Mouse (Mus musculus): ENCODE results near the gene Gm11939. TPM values are rescaled to one million over a fixed set of nuclear protein-coding genes. Genes with fewer than 3 reads are reported as not detected.
"Not testable (repeated sequence)": the region's sequence is repeated elsewhere in the genome, so short reads cannot be mapped to it uniquely, and the experiment has no call there.

The Gm11939 gene
- polyA plus RNA-seq (2016; fragmentation: Nextera tagmentation; extraction: Ambion mirVana) = not detected in 2 replicates

GRCm38 (mm10) chr11:99559366-99559765, at the start of gene Gm11939:
Gm11939 (minus strand) TSS chr11:99559466.
- Histone ChIP-seq H3K4me3 (no peak within 1 kb of the TSS), H3K27ac (no peak within 1 kb of the TSS), H3K36me3 (replicated peaks) (no peaks in the 10 kb centered on the region), H3K4me1 (no peaks in the 10 kb centered on the region), H3K27me3 (ENCODE audit: poor library complexity, severe bottlenecking) (no peaks in the 10 kb centered on the region), H3K9me3 (no peaks in the 10 kb centered on the region)
- WGBS = 85% methylated on average over 9 of the region's 9 CpGs
- no peak for DNase-seq (ENCODE audit: extremely low spot score, low spot score)

GRCm38 (mm10) chr11:99603208-99603607, 43.9 kb upstream of the Gm11939 start, which contains the start of gene Gm11938:
Gm11938 (minus strand) TSS chr11:99603308.
- H3K9me3 ChIP-seq; DNase-seq (ENCODE audit: extremely low spot score, low spot score); H3K4me3 ChIP-seq; H3K27me3 ChIP-seq (ENCODE audit: poor library complexity, severe bottlenecking); H3K27ac ChIP-seq; H3K4me1 ChIP-seq; H3K36me3 ChIP-seq (replicated peaks): not testable (repeated sequence)
- WGBS = 84% methylated on average over 1 of the region's 1 CpGs

- not testable (repeated sequence) for DNase-seq (ENCODE audit: extremely low spot score, low spot score); H3K27me3 ChIP-seq (ENCODE audit: poor library complexity, severe bottlenecking); H3K4me3 ChIP-seq; H3K36me3 ChIP-seq (replicated peaks); H3K27ac ChIP-seq; H3K9me3 ChIP-seq; H3K4me1 ChIP-seq
- 90% methylated on average over 6 of the region's 6 CpGs for WGBS
These were observed 38.5 kb upstream of the Gm11939 start, which contains the start of gene Krtap9-3 for GRCm38 (mm10) chr11:99597742-99598141. Krtap9-3 (minus strand) TSS chr11:99598105.

GRCm38 (mm10) chr11:99590981-99591380, 31.7 kb upstream of the Gm11939 start, which contains the start of gene Krtap1-3:
Krtap1-3 (minus strand) TSS chr11:99591339.
- DNase-seq (ENCODE audit: extremely low spot score, low spot score) = no peak
- no peaks in the 10 kb centered on the region for H3K9me3 ChIP-seq
- no peak within 1 kb of the TSS for H3K4me3 ChIP-seq
- 89% methylated on average over 6 of the region's 6 CpGs for WGBS
- no peaks in the 10 kb centered on the region for H3K27me3 ChIP-seq (ENCODE audit: poor library complexity, severe bottlenecking)
- H3K4me1 ChIP-seq = no peaks in the 10 kb centered on the region
- no peak within 1 kb of the TSS for H3K27ac ChIP-seq
- no peaks in the 10 kb centered on the region for H3K36me3 ChIP-seq (replicated peaks)

- WGBS = 93% methylated on average over 7 of the region's 7 CpGs
These were observed 25.8 kb upstream of the Gm11939 start for GRCm38 (mm10) chr11:99585096-99585495.

GRCm38 (mm10) chr11:99583245-99583704, 24.0 kb upstream of the Gm11939 start, which contains the start of gene Krtap1-4:
Krtap1-4 (minus strand) TSS chr11:99583654.
- no peaks in the 10 kb centered on the region for H3K36me3 ChIP-seq (replicated peaks)
- no peaks in the 10 kb centered on the region for H3K4me1 ChIP-seq
- no peaks in the 10 kb centered on the region for H3K9me3 ChIP-seq
- 97% methylated on average over 5 of the region's 5 CpGs for WGBS
- no peak within 1 kb of the TSS for H3K27ac ChIP-seq
- no peak within 1 kb of the TSS for H3K4me3 ChIP-seq
- no peak for DNase-seq (ENCODE audit: extremely low spot score, low spot score)
- H3K27me3 ChIP-seq (ENCODE audit: poor library complexity, severe bottlenecking) = no peaks in the 10 kb centered on the region; the same call in 1 of the 2 replicates

More at GRCm38 (mm10) chr11:99585096-99585495, 25.8 kb upstream of the Gm11939 start:
- Histone ChIP-seq H3K9me3 (no peaks in the 10 kb centered on the region), H3K4me1 (no peaks in the 10 kb centered on the region), H3K27ac (no peak overlapping the region), H3K36me3 (replicated peaks) (no peaks in the 10 kb centered on the region), H3K4me3 (no peak overlapping the region), H3K27me3 (ENCODE audit: poor library complexity, severe bottlenecking) (no peaks in the 10 kb centered on the region; the same call in 1 of the 2 replicates)
- DNase-seq (ENCODE audit: extremely low spot score, low spot score) = no peak

- Histone ChIP-seq H3K27ac (no peak overlapping the region), H3K9me3 (no peaks in the 10 kb centered on the region), H3K4me3 (no peak overlapping the region), H3K4me1 (no peaks in the 10 kb centered on the region), H3K36me3 (replicated peaks) (no peaks in the 10 kb centered on the region), H3K27me3 (ENCODE audit: poor library complexity, severe bottlenecking) (no peaks in the 10 kb centered on the region; the same call in 1 of the 2 replicates)
- DNase-seq (ENCODE audit: extremely low spot score, low spot score) = no peak
- WGBS = 93% methylated on average over 6 of the region's 6 CpGs
These were observed 22.3 kb upstream of the Gm11939 start for GRCm38 (mm10) chr11:99581564-99581963.

GRCm38 (mm10) chr11:99581051-99581450, 21.8 kb upstream of the Gm11939 start:
- WGBS = 95% methylated on average over 5 of the region's 5 CpGs
- Histone ChIP-seq H3K27me3 (ENCODE audit: poor library complexity, severe bottlenecking) (no peaks in the 10 kb centered on the region; the same call in 1 of the 2 replicates), H3K4me3 (no peak overlapping the region)

GRCm38 (mm10) chr11:99580636-99581035, 21.4 kb upstream of the Gm11939 start, which contains the start of gene Krtap1-5:
Krtap1-5 (minus strand) TSS chr11:99581016.
- H3K9me3 ChIP-seq = no peaks in the 10 kb centered on the region
- no peaks in the 10 kb centered on the region for H3K4me1 ChIP-seq
- H3K27me3 ChIP-seq (ENCODE audit: poor library complexity, severe bottlenecking) = no peaks in the 10 kb centered on the region; the same call in 1 of the 2 replicates
- no peak within 1 kb of the TSS for H3K4me3 ChIP-seq
- WGBS = 92% methylated on average over 6 of the region's 6 CpGs
- H3K36me3 ChIP-seq (replicated peaks) = no peaks in the 10 kb centered on the region
- no peak for DNase-seq (ENCODE audit: extremely low spot score, low spot score)
- H3K27ac ChIP-seq = no peak within 1 kb of the TSS

More at GRCm38 (mm10) chr11:99581051-99581450, 21.8 kb upstream of the Gm11939 start:
- no peak for DNase-seq (ENCODE audit: extremely low spot score, low spot score)
- H3K27ac ChIP-seq = no peak overlapping the region
- H3K36me3 ChIP-seq (replicated peaks) = no peaks in the 10 kb centered on the region
- no peaks in the 10 kb centered on the region for H3K4me1 ChIP-seq
- H3K9me3 ChIP-seq = no peaks in the 10 kb centered on the region

GRCm38 (mm10) chr11:99574106-99574505, 14.8 kb upstream of the Gm11939 start:
- H3K9me3 ChIP-seq = no peaks in the 10 kb centered on the region
- H3K4me1 ChIP-seq = peaks cover 3% of the 10 kb centered on the region
- no peaks in the 10 kb centered on the region for H3K36me3 ChIP-seq (replicated peaks)
- WGBS = 5% methylated on average over 7 of the region's 7 CpGs
- peak; percentile 79 for DNase-seq (ENCODE audit: extremely low spot score, low spot score)
- H3K27me3 ChIP-seq (ENCODE audit: poor library complexity, severe bottlenecking) = no peaks in the 10 kb centered on the region
- H3K4me3 ChIP-seq = peak overlapping the region; percentile 33
- peak overlapping the region; percentile 62; the same call in 1 of the 2 replicates for H3K27ac ChIP-seq

GRCm38 (mm10) chr11:99573164-99573563, 13.9 kb upstream of the Gm11939 start:
- no peaks in the 10 kb centered on the region for H3K36me3 ChIP-seq (replicated peaks)
- no peak overlapping the region for H3K4me3 ChIP-seq
- H3K27me3 ChIP-seq (ENCODE audit: poor library complexity, severe bottlenecking) = no peaks in the 10 kb centered on the region
- no peak overlapping the region for H3K27ac ChIP-seq
- no peaks in the 10 kb centered on the region for H3K9me3 ChIP-seq
- WGBS = 34% methylated on average over 4 of the region's 4 CpGs
- peaks cover 3% of the 10 kb centered on the region for H3K4me1 ChIP-seq
- DNase-seq (ENCODE audit: extremely low spot score, low spot score) = no peak

GRCm38 (mm10) chr11:99566530-99566929, 7.3 kb upstream of the Gm11939 start, which contains the start of gene Krtap3-1:
Krtap3-1 (minus strand) TSS chr11:99566630.
- Histone ChIP-seq H3K36me3 (replicated peaks) (no peaks in the 10 kb centered on the region), H3K4me1 (no peaks in the 10 kb centered on the region), H3K27ac (no peak within 1 kb of the TSS), H3K9me3 (no peaks in the 10 kb centered on the region), H3K4me3 (no peak within 1 kb of the TSS), H3K27me3 (ENCODE audit: poor library complexity, severe bottlenecking) (no peaks in the 10 kb centered on the region)
- 95% methylated on average over 7 of the region's 7 CpGs for WGBS
- no peak for DNase-seq (ENCODE audit: extremely low spot score, low spot score)

- Histone ChIP-seq H3K27ac (no peak overlapping the region), H3K9me3 (no peaks in the 10 kb centered on the region), H3K27me3 (ENCODE audit: poor library complexity, severe bottlenecking) (no peaks in the 10 kb centered on the region), H3K36me3 (replicated peaks) (no peaks in the 10 kb centered on the region), H3K4me1 (no peaks in the 10 kb centered on the region), H3K4me3 (no peak overlapping the region)
- WGBS = 91% methylated on average over 6 of the region's 6 CpGs
- DNase-seq (ENCODE audit: extremely low spot score, low spot score) = no peak
These were observed 3.3 kb upstream of the Gm11939 start for GRCm38 (mm10) chr11:99562580-99562979.

Data from forebrain, embryonic 10.5 days (tissue).